Mouse (Mus musculus) lung, postnatal 4 days (tissue): Measurements from ENCODE around the gene Mmp17.
"Not testable (repeated sequence)": the region's sequence is repeated elsewhere in the genome, so short reads cannot be mapped to it uniquely, and the experiment has no call there.

ENCODE experiments used
- DNase-seq, 2 experiments: peaks; one replicate each; pipeline ENCODE4 v3.0.0; 2021

Mmp17 gene

DNA sequence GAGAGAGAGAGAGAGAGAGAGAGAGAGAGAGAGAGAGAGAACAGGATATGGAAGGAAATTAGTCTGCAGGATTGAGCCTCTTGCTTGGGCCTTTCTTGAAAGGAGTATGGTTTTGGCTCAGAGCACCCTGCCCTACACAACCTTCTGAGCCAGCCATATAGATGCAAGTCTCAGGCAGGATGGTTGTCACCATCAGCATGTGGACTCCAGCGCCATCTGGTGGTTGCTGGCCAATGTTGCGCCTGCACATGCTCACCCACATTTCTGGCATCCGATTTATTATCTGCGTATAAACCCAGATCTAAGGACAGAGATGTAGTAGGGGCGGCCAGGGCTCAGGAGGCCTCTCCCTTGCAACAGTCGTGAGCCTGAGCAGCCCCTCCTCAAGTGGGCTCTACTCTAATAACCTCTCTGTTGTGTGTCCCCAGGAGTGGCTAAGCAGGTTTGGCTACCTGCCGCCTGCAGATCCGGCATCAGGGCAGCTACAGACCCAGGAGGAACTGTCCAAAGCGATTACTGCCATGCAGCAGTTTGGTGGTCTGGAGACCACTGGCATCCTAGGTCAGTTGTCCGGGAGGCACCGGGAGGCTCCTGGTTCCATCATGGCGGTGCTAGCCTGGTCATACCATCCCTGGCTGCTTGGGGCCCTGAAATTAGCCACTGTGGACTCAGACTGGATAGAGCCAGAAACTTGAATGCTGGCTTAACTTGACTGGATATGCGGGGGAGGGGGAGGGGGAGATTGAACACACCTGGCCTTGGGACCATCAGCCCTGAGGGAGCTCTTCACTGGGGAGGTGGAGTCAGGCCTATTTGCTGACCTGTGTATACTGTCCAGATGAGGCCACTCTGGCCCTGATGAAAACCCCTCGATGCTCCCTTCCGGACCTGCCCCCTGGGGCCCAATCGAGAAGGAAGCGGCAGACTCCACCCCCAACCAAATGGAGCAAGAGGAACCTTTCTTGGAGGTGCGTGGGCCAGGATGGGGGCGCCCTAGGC is 10.4 kb downstream of the Mmp17 start:
- DNase-seq, result peak; percentile 77 to 85

DNA sequence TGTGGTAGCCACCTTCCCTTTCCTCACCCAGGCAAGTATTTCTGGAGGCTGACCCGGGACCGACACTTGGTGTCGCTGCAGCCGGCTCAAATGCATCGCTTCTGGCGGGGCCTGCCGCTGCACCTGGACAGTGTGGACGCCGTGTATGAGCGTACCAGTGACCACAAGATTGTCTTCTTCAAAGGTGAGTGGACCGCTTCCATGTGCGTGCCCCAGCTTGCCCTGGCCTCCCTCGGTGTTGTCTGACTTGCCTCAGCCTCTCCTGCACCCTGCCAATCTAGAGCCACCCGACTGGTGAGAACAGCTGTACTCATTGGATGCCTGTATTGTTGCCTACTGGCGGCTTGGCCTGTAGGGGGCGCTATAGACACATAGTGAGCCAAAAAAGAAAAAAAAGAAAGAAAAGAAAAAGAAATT is 18.1 kb downstream of the Mmp17 start:
- peak in 1 of 2 experiments; percentile 20 for DNase-seq

DNA sequence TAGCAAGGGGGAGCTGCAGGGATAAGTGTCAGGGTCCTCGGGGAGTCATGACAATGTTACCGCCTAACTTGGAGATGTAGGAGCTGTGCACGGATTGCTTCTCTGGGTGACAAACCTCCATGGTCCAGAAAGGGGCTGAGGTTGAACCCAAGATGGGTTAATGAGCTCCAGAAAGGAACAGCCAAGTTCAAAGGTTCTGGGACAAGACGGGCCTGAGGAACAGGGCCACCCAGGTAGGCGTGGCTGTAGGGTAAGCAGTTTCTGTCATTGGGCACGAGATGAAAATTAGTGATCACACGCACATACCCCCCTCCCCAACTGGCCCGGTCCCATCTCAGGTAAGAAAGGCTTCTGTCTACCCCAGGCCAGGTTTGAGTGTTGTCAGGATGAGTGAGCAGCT is 23.5 kb downstream of the Mmp17 start:
- DNase-seq, result no peak

- DNase-seq, result peak; percentile 49 to 76
These were observed 27.1 kb downstream of the Mmp17 start for GRCm38 (mm10) chr5:129611060-129611459.

GRCm38 (mm10) chr5:129620600-129620999 is 36.6 kb downstream of the Mmp17 start:
- DNase-seq, result not testable (repeated sequence)

GRCm38 (mm10) chr5:129621361-129621760 is 37.4 kb downstream of the Mmp17 start:
- DNase-seq, result no peak

GRCm38 (mm10) chr5:129626099-129626498 is 42.1 kb downstream of the Mmp17 start:
- no peak for DNase-seq

DNA sequence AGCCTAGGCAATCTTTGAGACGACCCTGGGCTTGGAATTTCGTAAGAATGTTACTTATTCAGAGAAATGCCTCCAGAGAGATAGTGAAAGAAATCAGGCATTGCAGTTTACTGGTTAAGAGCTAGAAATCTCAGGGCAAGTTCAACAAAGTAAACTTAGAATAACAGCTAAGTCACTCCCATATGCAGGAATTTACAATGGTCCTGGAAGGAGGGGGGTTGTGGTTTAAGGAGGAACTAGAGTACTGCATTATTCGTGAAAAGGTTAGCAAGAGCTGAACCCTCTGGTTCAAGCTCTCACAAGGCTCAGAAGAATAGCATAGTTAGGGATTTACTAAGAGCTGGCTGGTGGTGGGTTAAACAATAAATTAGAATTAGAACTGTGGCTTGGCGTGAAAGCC is 42.6 kb downstream of the Mmp17 start:
- DNase-seq, result not testable (repeated sequence)

- not testable (repeated sequence) for DNase-seq
These were observed 48.6 kb downstream of the Mmp17 start for GRCm38 (mm10) chr5:129632270-129633250.

GRCm38 (mm10) chr5:129650858-129651257 is 66.9 kb downstream of the Mmp17 start:
- DNase-seq, result no peak

DNA sequence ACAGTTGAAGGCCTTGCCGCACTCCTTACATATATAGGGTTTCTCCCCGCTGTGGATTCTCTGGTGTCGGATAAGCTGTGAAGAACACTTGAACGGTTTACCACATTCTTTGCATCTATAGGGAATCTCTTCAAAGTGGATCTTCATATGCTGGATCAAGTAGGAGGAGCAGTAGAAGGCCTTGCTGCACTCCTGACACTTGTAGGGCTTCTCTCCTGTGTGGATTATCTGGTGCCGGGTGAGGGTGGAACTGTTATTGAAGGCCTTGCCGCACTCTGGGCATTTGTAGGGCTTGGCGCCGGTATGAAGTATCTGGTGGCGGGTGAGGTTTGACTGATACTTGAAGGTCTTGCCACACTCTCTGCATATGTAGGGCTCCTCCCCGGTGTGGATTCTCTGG is 73.0 kb downstream of the Mmp17 start:
- DNase-seq, result no peak

GRCm38 (mm10) chr5:129657931-129658330 is 74.0 kb downstream of the Mmp17 start:
- DNase-seq, result no peak
